Mouse (Mus musculus): ENCODE measurements around the gene Vgll4. TPM values are rescaled to one million over a fixed set of nuclear protein-coding genes. Genes with fewer than 3 reads are reported as not detected.
A peak's percentile ranks its signal among the peaks of the same experiment; 100 is the strongest.
"Not testable (repeated sequence)": the region's sequence is repeated elsewhere in the genome, so short reads cannot be mapped to it uniquely, and the experiment has no call there.

Gene Vgll4
- polyA plus RNA-seq, 1 experiment from 2014 or later: 52.7 TPM

- 79% methylated on average over 7 of the region's 7 CpGs for WGBS
- not testable (repeated sequence) for H3K36me3 ChIP-seq (ENCODE audit: control insufficient read depth, insufficient read depth, low read length); H3K4me3 ChIP-seq (ENCODE audit: control insufficient read depth in 1 of 2, insufficient read depth in 1 of 2, low read depth in 1 of 2, low read length in 2 of 2); ATAC-seq (ENCODE audit: insufficient number of reproducible peaks, insufficient read depth, low FRiP score, low read depth); H3K9me3 ChIP-seq (ENCODE audit: control insufficient read depth, low read length); H3K27me3 ChIP-seq (ENCODE audit: control insufficient read depth, insufficient read depth, low read length); H3K9ac ChIP-seq (ENCODE audit: low read length); H3K27ac ChIP-seq (replicated peaks in 1 of 2; ENCODE audit: control insufficient read depth in 1 of 2, insufficient read depth in 1 of 2, low read depth in 2 of 2, low read length in 2 of 2); H3K4me2 ChIP-seq (ENCODE audit: low read length)
- peaks cover 19 to 24% of the 10 kb centered on the region in 2 experiments for H3K4me1 ChIP-seq (ENCODE audit: control insufficient read depth in 2 of 2, insufficient read depth in 2 of 2, low read length in 2 of 2)
Observed at GRCm38 (mm10) chr6:114922355-114923096, 47.3 kb downstream of the Vgll4 start.

GRCm38 (mm10) chr6:114921632-114922354 lies 48.0 kb downstream of the Vgll4 start:
- Histone ChIP-seq H3K9ac (ENCODE audit: low read length) (peak overlapping the region; percentile 97), H3K4me1 (ENCODE audit: control insufficient read depth in 2 of 2, insufficient read depth in 2 of 2, low read length in 2 of 2) (peaks cover 24 to 31% of the 10 kb centered on the region in 2 experiments), H3K27ac (replicated peaks in 1 of 2; ENCODE audit: control insufficient read depth in 1 of 2, insufficient read depth in 1 of 2, low read depth in 2 of 2, low read length in 2 of 2) (peak overlapping the region; percentile 90 to 95), H3K36me3 (ENCODE audit: control insufficient read depth, insufficient read depth, low read length) (peaks cover 3% of the 10 kb centered on the region; the same call in 1 of the 2 replicates), H3K4me2 (ENCODE audit: low read length) (peak overlapping the region; percentile 79), H3K4me3 (ENCODE audit: control insufficient read depth in 1 of 2, insufficient read depth in 1 of 2, low read depth in 1 of 2, low read length in 2 of 2) (peak overlapping the region; percentile 64 to 91), H3K27me3 (ENCODE audit: control insufficient read depth, insufficient read depth, low read length) (no peaks in the 10 kb centered on the region), H3K9me3 (ENCODE audit: control insufficient read depth, low read length) (0 out of 2 replicates have a peak, but pooled peaks cover under 1% of the 10 kb centered on the region)
- 3% methylated on average over 15 of the region's 15 CpGs for WGBS
- ATAC-seq (ENCODE audit: insufficient number of reproducible peaks, insufficient read depth, low FRiP score, low read depth): peak; percentile 92

GRCm38 (mm10) chr6:114920523-114921445 lies 49.0 kb downstream of the Vgll4 start:
- H3K4me1 ChIP-seq (ENCODE audit: control insufficient read depth in 2 of 2, insufficient read depth in 2 of 2, low read length in 2 of 2): peaks cover 32 to 39% of the 10 kb centered on the region in 2 experiments
- H3K27me3 ChIP-seq (ENCODE audit: control insufficient read depth, insufficient read depth, low read length): no peaks in the 10 kb centered on the region
- 1% methylated on average over 17 of the region's 17 CpGs for WGBS
- peak overlapping the region; percentile 97 for H3K9ac ChIP-seq (ENCODE audit: low read length)
- H3K4me3 ChIP-seq (ENCODE audit: control insufficient read depth in 1 of 2, insufficient read depth in 1 of 2, low read depth in 1 of 2, low read length in 2 of 2): peak overlapping the region; percentile 64 to 91
- no peak for ATAC-seq (ENCODE audit: insufficient number of reproducible peaks, insufficient read depth, low FRiP score, low read depth)
- peak overlapping the region; percentile 79 for H3K4me2 ChIP-seq (ENCODE audit: low read length)
- peak overlapping the region; percentile 90 to 95 for H3K27ac ChIP-seq (replicated peaks in 1 of 2; ENCODE audit: control insufficient read depth in 1 of 2, insufficient read depth in 1 of 2, low read depth in 2 of 2, low read length in 2 of 2)
- H3K36me3 ChIP-seq (ENCODE audit: control insufficient read depth, insufficient read depth, low read length): peaks cover 3% of the 10 kb centered on the region; the same call in 1 of the 2 replicates
- H3K9me3 ChIP-seq (ENCODE audit: control insufficient read depth, low read length): no peaks in the 10 kb centered on the region

GRCm38 (mm10) chr6:114919670-114920313 lies 50.0 kb downstream of the Vgll4 start:
- H3K27me3 ChIP-seq (ENCODE audit: control insufficient read depth, insufficient read depth, low read length): no peaks in the 10 kb centered on the region
- no peaks in the 10 kb centered on the region for H3K9me3 ChIP-seq (ENCODE audit: control insufficient read depth, low read length)
- ATAC-seq (ENCODE audit: insufficient number of reproducible peaks, insufficient read depth, low FRiP score, low read depth): no peak
- H3K4me3 ChIP-seq (ENCODE audit: control insufficient read depth in 1 of 2, insufficient read depth in 1 of 2, low read depth in 1 of 2, low read length in 2 of 2): peak overlapping the region; percentile 64 to 91
- H3K9ac ChIP-seq (ENCODE audit: low read length): peak overlapping the region; percentile 97
- WGBS: 14% methylated on average over 9 of the region's 9 CpGs
- H3K4me1 ChIP-seq (ENCODE audit: control insufficient read depth in 2 of 2, insufficient read depth in 2 of 2, low read length in 2 of 2): peaks cover 40 to 49% of the 10 kb centered on the region in 2 experiments
- peak overlapping the region; percentile 79 for H3K4me2 ChIP-seq (ENCODE audit: low read length)
- peak overlapping the region; percentile 90 to 95 for H3K27ac ChIP-seq (replicated peaks in 1 of 2; ENCODE audit: control insufficient read depth in 1 of 2, insufficient read depth in 1 of 2, low read depth in 2 of 2, low read length in 2 of 2)
- H3K36me3 ChIP-seq (ENCODE audit: control insufficient read depth, insufficient read depth, low read length): peaks cover 3% of the 10 kb centered on the region; the same call in 1 of the 2 replicates

GRCm38 (mm10) chr6:114918994-114919393 lies 50.8 kb downstream of the Vgll4 start:
- H3K9ac ChIP-seq (ENCODE audit: low read length): peak overlapping the region; percentile 97
- no peaks in the 10 kb centered on the region for H3K9me3 ChIP-seq (ENCODE audit: control insufficient read depth, low read length)
- peaks cover 3% of the 10 kb centered on the region; the same call in 1 of the 2 replicates for H3K36me3 ChIP-seq (ENCODE audit: control insufficient read depth, insufficient read depth, low read length)
- peak overlapping the region; percentile 11 to 95; a peak in 3 of 4 replicates for H3K27ac ChIP-seq (replicated peaks in 1 of 2; ENCODE audit: control insufficient read depth in 1 of 2, insufficient read depth in 1 of 2, low read depth in 2 of 2, low read length in 2 of 2)
- WGBS: 76% methylated on average over 9 of the region's 9 CpGs
- H3K4me2 ChIP-seq (ENCODE audit: low read length): peak overlapping the region; percentile 79
- ATAC-seq (ENCODE audit: insufficient number of reproducible peaks, insufficient read depth, low FRiP score, low read depth): no peak
- H3K4me3 ChIP-seq (ENCODE audit: control insufficient read depth in 1 of 2, insufficient read depth in 1 of 2, low read depth in 1 of 2, low read length in 2 of 2): peak overlapping the region; percentile 64 to 91
- no peaks in the 10 kb centered on the region for H3K27me3 ChIP-seq (ENCODE audit: control insufficient read depth, insufficient read depth, low read length)
- peaks cover 46 to 57% of the 10 kb centered on the region in 2 experiments for H3K4me1 ChIP-seq (ENCODE audit: control insufficient read depth in 2 of 2, insufficient read depth in 2 of 2, low read length in 2 of 2)

GRCm38 (mm10) chr6:114917770-114918635 lies 51.8 kb downstream of the Vgll4 start:
- Histone ChIP-seq H3K36me3 (ENCODE audit: control insufficient read depth, insufficient read depth, low read length) (peaks cover 3% of the 10 kb centered on the region; the same call in 1 of the 2 replicates), H3K27me3 (ENCODE audit: control insufficient read depth, insufficient read depth, low read length) (no peaks in the 10 kb centered on the region), H3K4me2 (ENCODE audit: low read length) (peak overlapping the region; percentile 79), H3K4me1 (ENCODE audit: control insufficient read depth in 2 of 2, insufficient read depth in 2 of 2, low read length in 2 of 2) (peaks cover 50 to 67% of the 10 kb centered on the region in 2 experiments), H3K9ac (ENCODE audit: low read length) (peak overlapping the region; percentile 97), H3K27ac (replicated peaks in 1 of 2; ENCODE audit: control insufficient read depth in 1 of 2, insufficient read depth in 1 of 2, low read depth in 2 of 2, low read length in 2 of 2) (peak overlapping the region; percentile 34 to 95), H3K9me3 (ENCODE audit: control insufficient read depth, low read length) (no peaks in the 10 kb centered on the region), H3K4me3 (ENCODE audit: control insufficient read depth in 1 of 2, insufficient read depth in 1 of 2, low read depth in 1 of 2, low read length in 2 of 2) (peak overlapping the region; percentile 64 to 91)
- ATAC-seq (ENCODE audit: insufficient number of reproducible peaks, insufficient read depth, low FRiP score, low read depth): no peak
- WGBS: 57% methylated on average over 14 of the region's 14 CpGs

All from heart, embryonic 14.5 days (tissue).